Mouse (Mus musculus) testis, adult 2 months (tissue): Measurements from ENCODE around the gene Ctc1. TPM values are rescaled to one million over a fixed set of nuclear protein-coding genes. Genes with fewer than 3 reads are reported as not detected.

Experiments
- H3K27ac ChIP-seq: fragments of 200-500 bp; 2 replicates; pipeline ENCODE4 v1.5.1; 2012; ENCODE audit warnings: low read depth, low read length; ENCODE audit not compliant: control insufficient read depth, insufficient read depth
- H3K27me3 ChIP-seq: fragments of 200-500 bp; 2 replicates; pipeline ENCODE4 v1.6.1; 2012; ENCODE audit warnings: mild to moderate bottlenecking, low read length, moderate library complexity; ENCODE audit not compliant: control insufficient read depth, insufficient read depth
- H3K36me3 ChIP-seq: fragments of 200-500 bp; 2 replicates; pipeline ENCODE4 v1.6.1; 2012; ENCODE audit warnings: mild to moderate bottlenecking, low read length; ENCODE audit not compliant: control insufficient read depth, insufficient read depth
- H3K4me1 ChIP-seq: fragments of 200-500 bp; 2 replicates; pipeline ENCODE4 v1.6.1; 2012; ENCODE audit warnings: low read length; ENCODE audit not compliant: control insufficient read depth, insufficient read depth
- H3K4me3 ChIP-seq: fragments of 200-500 bp; 2 replicates; pipeline ENCODE4 v1.5.1; 2012; ENCODE audit warnings: low read depth, mild to moderate bottlenecking, low read length, moderate library complexity, mixed read lengths; ENCODE audit not compliant: control insufficient read depth
- CTCF ChIP-seq: fragments of 200-500 bp; IDR thresholded peaks from 2 replicates; pipeline ENCODE4 v1.5.1; 2012; ENCODE audit warnings: low read depth, mild to moderate bottlenecking, inconsistent platforms, low read length, moderate library complexity; ENCODE audit not compliant: control insufficient read depth, insufficient read depth, insufficient replicate concordance
- POLR2A ChIP-seq: fragments of 200-500 bp; IDR thresholded peaks from 2 replicates; pipeline ENCODE4 v1.6.1; 2012; ENCODE audit warnings: low read depth, mild to moderate bottlenecking, inconsistent platforms, low read length, moderate library complexity; ENCODE audit not compliant: control insufficient read depth
- polyA plus RNA-seq: library from polyadenylated mRNA; depleted of rRNA; stranded (reverse); fragments of >200 nt; gene quantifications from 2 replicates; pipeline ENCODE4 v1.2.3, GENCODE M21; 2012

Gene Ctc1
- polyA plus RNA-seq, 1 experiment: 44.5 TPM

DNA sequence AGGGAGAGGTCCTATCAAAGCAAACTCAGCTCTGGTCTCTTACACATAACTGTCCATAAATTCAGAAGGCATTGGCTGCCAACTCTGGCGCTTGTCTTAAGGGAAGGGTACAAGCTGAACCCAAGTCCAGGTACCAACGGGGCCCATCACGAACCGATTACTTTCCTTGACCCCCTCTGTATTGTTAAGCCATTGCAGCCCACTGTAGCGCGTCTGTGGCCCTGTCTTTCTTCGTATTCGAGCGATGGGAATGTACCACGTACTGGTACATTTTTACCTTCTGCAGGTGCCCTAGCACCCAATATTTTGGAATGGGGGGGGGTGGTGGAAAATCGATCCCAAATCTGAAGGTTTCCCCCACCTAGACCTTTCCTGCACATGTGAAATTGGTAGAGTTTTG lies 56.5 kb downstream of the Ctc1 start:
- peaks cover 3% of the 10 kb centered on the region for H3K36me3 ChIP-seq
- H3K4me1 ChIP-seq: peaks cover 10% of the 10 kb centered on the region
- peak overlapping the region; percentile 64 for H3K4me3 ChIP-seq
- TF ChIP-seq POLR2A (no peak), CTCF (no peak)
- H3K27me3 ChIP-seq: no peaks in the 10 kb centered on the region
- H3K27ac ChIP-seq: no peak overlapping the region

DNA sequence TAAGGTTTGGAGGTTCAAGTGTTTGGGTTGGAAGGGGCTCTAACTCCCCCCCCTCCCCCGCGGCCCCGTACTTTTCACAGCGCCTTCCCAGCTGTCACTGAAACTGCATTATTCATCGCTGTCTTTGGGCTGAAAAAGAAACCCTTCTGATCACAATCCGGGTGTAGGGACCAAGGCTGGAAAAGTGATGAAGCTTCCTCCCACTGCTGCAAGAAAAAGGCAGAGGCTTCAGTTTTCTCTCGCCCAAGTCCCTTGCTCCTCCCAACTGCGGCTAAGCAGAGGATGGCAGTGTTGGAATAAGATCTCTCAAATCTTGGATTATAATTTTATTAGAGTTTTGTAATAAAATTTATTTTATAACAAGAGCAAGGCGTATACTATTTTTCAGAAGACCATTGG lies 57.0 kb downstream of the Ctc1 start:
- Histone ChIP-seq H3K4me3 (peak overlapping the region; percentile 50; the same call in 1 of the 2 replicates), H3K36me3 (peaks cover 3% of the 10 kb centered on the region), H3K27ac (no peak overlapping the region), H3K27me3 (no peaks in the 10 kb centered on the region), H3K4me1 (peaks cover 10% of the 10 kb centered on the region)
- TF ChIP-seq CTCF (no peak), POLR2A (no peak)

DNA sequence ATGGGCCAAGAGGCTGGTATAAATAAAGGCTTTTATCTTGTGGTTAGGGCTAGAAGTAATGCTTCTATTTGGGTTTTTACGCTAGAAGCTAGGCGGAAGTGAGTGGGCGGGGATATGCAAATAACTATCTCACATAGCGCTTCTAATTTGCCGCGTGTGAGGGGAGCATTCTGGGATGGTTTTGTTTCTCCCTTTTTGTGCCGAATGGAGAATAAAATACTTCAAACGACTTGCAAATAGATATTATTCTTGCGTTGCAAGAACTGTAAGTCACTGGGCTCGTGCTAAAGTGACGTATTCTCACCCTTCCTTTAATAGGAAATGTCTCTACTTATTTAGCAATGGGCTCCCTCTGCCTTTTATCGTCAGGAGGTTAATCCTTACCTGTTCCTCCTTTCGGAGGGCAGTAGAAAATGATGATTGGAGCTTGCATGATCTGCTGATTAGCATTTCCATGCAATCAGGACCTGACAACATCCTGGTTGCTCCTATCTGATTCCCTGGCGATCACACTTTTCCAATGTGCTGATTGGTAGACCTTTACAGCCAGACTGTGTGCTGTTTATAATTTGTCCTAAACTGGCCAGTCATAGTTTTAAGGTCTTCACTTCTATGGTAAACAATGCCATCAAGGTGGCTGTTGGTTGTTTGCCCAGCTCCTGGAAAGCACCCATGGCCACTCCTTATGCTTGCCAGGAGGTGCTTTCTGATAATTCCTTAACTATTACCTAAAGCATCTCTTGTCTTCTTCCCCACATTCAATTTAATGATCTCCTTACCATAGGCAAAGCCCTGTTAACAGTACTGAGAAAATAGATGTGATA lies 57.6 kb downstream of the Ctc1 start:
- H3K4me3 ChIP-seq: no peak overlapping the region; the same call in 1 of the 2 replicates
- H3K27me3 ChIP-seq: no peaks in the 10 kb centered on the region
- H3K4me1 ChIP-seq: peaks cover 10% of the 10 kb centered on the region
- TF ChIP-seq POLR2A: no peak
- no peak for TF ChIP-seq CTCF
- peaks cover 3% of the 10 kb centered on the region for H3K36me3 ChIP-seq
- H3K27ac ChIP-seq: peak overlapping the region; percentile 64

DNA sequence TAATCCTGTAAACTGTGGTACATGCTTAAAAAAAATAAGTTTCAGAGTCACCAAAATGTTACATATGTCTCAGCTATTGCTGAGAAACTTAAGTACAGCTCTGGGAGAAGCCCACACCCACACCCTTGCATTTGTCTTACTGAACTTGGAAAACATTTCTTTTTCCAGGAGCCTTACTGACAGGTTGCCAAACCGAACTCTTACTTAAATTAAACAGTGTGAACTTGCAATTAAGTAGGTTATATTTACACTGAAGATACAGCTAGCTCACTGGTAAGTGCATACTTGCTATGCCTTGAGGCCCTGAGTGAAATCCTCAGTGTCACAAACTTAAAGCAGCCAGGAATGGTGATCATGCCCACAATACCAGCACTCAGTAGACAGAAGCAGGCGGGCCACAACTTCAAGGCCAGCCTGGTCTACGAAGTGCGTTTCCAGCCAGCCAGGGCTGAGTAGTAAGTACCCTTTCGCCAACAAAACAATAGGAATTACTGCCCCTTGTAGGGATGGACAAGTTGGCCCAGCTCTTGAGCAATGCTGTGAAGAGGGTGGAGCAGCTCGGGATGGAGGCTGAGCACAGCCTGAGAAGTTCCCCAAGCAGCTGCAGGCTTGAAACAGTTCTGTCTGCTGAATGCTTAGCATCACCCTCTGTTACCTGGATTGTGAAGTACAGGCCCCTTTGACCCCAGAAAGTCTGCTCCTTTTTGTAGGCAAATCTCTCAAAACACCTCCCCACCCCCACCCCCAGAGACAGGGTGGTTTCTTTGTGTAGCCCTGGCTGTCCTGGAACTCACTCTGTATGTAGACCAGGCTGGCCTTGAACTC lies 58.5 kb downstream of the Ctc1 start:
- no peak overlapping the region for H3K4me3 ChIP-seq

DNA sequence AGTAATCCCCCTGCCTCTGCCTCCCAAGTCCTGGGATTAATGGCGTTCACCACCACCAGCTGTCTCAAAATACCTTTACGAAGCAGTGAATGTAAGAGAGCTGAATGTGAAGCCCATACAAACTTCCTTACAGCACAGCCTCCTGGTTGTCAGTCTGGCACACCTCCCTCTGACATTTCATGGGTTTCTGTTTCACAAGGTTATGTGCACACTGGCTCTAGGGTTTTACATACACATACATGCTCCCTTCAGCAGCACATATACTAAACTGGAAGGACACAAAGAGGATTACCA lies 59.0 kb downstream of the Ctc1 start:
- H3K27me3 ChIP-seq: no peaks in the 10 kb centered on the region
- no peak overlapping the region for H3K4me3 ChIP-seq
- no peak overlapping the region for H3K27ac ChIP-seq
- no peak for TF ChIP-seq POLR2A
- no peak for TF ChIP-seq CTCF
- peaks cover 10% of the 10 kb centered on the region for H3K4me1 ChIP-seq
- H3K36me3 ChIP-seq: peaks cover 3% of the 10 kb centered on the region

More for the DNA sequence above, 58.5 kb downstream of the Ctc1 start:
- Histone ChIP-seq H3K27ac (no peak overlapping the region), H3K36me3 (peaks cover 3% of the 10 kb centered on the region), H3K27me3 (no peaks in the 10 kb centered on the region), H3K4me1 (peaks cover 10% of the 10 kb centered on the region)
- TF ChIP-seq POLR2A (no peak), CTCF (no peak)

DNA sequence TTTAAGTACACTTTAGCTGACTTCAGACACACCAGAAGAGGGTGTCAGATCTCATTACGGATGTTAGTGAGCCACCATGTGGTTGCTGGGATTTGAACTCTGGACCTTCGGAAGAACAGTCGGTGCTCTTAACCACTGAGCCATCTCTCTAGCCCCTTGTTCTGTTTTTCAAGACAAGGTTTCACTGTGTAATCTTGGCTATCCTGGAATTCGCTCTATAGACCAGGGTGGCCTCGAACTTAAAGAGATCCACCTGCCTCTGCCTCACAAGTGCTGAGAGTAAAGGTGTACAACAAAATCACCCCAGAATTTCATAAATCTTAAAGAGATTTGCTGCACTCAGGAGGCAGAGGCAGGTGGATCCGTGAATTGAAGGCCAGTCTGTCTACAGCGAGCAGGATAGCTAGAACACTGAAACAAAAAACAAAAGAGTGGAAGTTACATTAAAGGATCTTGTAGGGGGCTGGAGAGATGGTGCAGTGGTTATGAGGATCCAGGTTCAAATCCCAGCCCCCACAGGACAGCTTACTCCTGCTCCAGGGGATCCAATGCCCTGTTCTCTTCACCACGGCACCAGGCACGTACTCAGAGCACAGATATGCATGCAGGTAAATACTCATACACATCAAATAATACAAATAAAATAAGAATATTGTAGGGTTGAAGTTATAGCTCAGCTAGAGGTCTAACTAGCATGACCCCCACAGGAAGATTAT lies 60.2 kb downstream of the Ctc1 start:
- Histone ChIP-seq H3K4me1 (peaks cover 8% of the 10 kb centered on the region), H3K4me3 (no peak overlapping the region), H3K36me3 (no peaks in the 10 kb centered on the region), H3K27me3 (no peaks in the 10 kb centered on the region), H3K27ac (no peak overlapping the region)
- no peak for TF ChIP-seq POLR2A
- no peak for TF ChIP-seq CTCF

DNA sequence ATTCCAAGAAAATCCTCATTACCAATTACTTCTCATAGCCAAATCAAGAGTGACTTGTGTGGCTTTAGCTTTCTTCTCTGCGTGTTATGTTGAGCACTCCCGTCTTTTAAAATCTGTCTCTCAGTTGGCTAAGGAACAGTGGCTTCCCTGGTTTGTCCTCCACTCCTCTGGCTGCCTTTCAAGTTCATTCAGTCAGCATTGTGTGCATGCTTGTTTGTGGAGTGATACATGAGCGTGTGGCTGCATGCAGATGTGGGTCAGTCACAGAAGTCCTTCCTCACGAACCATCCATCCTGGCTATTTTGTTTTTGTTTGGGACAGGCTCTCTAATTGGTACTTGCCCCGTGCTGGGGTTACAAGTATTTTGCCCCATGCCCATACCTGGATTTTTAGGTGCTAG lies 60.9 kb downstream of the Ctc1 start:
- H3K36me3 ChIP-seq: no peaks in the 10 kb centered on the region

More for the DNA sequence above, 60.9 kb downstream of the Ctc1 start:
- H3K4me3 ChIP-seq: no peak overlapping the region
- H3K27me3 ChIP-seq: no peaks in the 10 kb centered on the region
- no peak for TF ChIP-seq CTCF
- no peak for TF ChIP-seq POLR2A
- no peak overlapping the region for H3K27ac ChIP-seq
- H3K4me1 ChIP-seq: peaks cover 5% of the 10 kb centered on the region
